Mouse (Mus musculus): Measurements from ENCODE around the gene Shisa7.
A peak's percentile ranks its signal among the peaks of the same experiment; 100 is the strongest.
"Not testable (repeated sequence)": the region's sequence is repeated elsewhere in the genome, so short reads cannot be mapped to it uniquely, and the experiment has no call there.

The Shisa7 gene

DNA sequence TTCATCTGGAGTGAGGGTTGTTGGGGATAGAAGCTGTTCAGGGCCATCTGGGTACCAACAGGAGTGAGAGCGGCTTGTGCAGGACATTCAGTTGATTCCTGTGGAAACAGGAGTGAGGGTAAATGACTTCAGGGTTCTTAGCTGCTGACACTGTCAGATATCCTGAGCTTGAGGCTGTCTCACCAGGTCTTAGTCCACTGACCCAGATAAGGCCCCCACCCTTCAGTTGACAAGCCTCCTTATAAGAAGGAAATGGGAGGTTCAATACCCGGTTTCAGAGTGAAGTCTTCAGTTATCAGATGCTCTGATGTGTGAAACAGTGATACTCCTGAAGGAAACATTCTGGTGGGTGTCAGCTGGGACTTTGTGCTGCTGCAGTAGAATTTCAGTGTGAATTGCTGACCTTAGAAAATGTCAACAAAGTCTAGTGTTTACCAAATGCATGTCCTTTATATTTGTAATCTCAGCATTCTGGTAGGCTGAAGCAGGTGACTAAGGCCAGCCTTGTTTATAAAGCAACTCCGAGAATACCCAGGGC lies 49.8 kb downstream of the Shisa7 start:
- DNase-seq (ENCODE audit: low spot score in 2 of 2) = no peak

DNA sequence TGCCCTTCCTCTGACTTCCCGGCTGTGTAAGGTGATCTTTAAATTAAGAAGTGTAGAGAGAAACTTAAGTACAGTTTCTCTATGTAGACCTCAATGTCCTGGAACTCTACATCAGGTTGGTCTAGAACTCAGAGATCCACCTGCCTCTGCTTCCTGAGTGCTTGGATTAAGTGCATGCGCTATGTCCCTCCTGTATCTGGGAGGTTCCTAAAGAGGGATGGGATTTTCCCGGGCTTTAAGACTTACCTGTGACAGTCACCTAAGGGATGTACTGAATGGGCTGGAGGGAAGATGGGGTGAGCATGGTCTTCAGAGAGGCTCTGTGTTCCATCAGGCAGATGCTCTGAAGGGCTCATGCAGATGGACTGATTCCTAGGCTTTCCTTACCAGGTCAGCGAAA lies 50.8 kb downstream of the Shisa7 start:
- no peak for DNase-seq (ENCODE audit: low spot score in 2 of 2)

DNA sequence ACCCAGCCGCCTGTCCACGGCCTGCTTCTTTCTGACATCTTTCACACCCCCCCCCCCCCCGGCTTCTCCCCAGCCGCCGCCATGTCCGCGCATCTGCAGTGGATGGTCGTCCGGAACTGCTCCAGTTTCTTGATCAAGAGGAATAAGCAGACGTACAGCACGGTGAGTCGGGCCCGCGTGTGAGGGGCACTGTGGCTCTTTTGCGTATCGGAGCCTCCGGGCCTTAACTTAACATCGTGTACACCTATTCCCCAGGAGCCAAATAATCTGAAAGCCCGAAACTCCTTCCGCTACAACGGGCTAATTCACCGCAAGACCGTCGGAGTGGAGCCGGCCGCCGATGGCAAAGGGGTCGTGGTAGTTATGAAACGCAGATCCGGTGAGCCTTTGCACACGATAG lies 51.2 kb downstream of the Shisa7 start:
- not testable (repeated sequence) for DNase-seq (ENCODE audit: low spot score in 2 of 2)

DNA sequence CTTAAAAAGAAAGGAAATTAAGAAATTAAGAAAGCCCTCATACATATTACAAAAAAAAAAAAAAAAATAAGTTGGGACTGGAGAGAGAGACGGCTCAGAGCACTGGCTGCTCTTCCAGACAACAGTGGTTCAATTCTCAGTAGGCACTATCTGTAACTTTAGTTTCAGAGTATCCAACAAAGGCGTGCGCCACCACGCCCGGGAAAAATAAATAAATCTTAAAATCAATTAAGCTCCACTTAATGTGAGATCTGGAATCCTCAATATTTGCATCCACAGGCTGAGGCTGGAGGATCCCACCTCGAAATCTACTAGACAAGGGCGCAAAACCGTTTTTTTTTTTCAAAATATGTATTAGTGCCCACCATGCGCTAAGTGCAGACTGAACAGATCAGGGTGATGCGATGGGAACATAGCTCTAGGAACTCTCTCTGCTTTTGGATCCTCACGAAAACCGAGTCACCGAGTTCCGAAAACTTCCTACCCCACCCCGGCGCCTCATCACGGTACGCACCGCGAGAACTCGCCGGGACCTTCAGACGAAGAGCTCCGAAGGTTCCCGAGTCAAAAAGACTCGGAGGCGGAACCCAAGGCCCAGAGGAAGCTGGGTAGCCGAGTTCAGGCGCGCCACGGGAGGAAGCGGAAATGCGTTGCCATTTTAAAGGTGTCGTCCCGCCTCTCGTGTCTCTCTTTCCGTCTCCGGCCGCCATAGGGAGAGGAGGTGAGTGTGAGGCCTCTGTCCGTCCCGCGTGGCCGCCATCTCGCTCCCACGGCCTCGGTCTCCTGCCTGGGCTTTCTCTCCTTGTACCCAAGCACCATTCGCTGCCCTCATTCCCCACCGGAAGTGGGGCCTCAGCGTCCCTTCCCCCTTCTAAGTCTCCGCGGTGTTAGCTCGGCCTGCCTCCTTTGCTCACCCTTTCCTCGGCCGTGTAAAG lies 52.0 kb downstream of the Shisa7 start, which contains the start of gene Rpl28:
Gene Rpl28 (plus strand): TSS at position 597 of the 935 bp plus-strand sequence.
- peak; percentile 92 to 93 for DNase-seq (ENCODE audit: low spot score in 2 of 2)

DNA sequence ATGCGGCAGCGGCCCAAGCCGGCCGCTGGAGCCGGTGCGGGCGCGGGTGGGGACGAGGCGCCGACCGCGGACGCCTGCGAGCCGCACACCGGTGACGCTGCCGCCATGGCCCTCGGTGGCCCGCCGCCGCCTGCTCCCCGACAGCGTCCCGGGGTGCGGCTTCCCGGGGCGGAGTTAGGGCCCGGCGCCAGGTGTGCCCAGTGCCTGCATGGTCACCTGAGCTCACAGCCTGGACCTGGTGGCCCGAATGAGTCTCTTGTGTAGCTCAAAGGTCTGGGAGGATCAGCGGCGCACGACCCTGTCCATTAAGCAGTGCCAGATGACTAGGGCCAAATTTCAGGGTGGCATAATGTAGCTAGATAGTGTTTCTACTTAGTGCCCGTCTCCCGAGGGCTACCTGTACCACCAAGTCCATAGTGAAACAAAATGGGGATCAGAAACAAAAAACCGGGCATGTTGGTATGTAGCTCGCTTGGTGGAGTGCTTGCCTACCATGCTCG lies 55.0 kb downstream of the Shisa7 start, which contains the start of gene Tmem238:
Gene Tmem238 (minus strand): TSS at position 221 of the 500 bp plus-strand sequence.
- no peak for DNase-seq (ENCODE audit: low spot score in 2 of 2)

DNA sequence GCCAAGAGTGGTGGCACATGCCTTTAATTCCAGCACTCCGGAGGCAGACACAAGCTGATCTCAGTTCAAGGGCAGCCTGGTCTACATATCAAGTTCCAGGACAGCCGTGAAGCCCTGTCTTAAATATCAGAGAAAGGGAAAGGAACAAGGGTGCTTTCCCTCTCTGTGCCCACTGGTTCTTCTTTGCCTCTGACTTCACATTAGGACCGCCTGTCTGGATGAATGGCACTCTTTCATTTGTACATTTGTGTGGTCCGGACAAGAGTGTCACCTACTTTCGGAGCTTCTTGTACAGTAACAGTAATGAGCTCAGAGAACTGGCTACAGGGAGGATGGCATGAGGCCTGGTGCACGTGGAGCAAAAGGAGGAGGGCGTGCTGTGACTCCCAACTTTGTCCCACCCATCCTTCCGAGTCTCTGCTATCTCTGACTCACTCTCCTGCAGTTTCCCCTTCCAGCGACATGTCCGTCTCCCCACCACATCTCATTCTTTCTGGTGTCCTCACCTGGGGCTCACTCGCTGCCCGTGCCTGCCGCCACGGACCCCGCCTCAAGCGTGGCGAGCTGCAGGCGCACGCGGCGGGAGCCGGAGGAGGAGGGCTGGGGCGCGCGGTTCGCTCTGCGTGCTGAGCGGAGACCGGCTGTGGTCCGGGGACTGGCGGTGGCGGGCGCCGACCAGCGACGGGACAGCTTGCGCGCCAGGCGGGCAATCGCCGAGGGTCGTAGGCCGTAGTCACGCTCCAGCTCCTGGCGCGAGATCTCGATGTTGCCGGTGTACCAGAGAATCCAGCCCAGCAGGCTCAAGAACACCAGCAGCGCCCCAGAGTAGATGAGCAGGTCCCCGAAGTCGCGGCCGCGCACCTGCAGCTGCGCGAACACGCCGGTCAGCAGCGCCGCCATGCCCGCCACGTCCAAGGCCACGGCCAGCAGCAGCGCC lies 55.7 kb downstream of the Shisa7 start:
- DNase-seq (ENCODE audit: low spot score in 2 of 2) = peak; percentile 30 to 49

DNA sequence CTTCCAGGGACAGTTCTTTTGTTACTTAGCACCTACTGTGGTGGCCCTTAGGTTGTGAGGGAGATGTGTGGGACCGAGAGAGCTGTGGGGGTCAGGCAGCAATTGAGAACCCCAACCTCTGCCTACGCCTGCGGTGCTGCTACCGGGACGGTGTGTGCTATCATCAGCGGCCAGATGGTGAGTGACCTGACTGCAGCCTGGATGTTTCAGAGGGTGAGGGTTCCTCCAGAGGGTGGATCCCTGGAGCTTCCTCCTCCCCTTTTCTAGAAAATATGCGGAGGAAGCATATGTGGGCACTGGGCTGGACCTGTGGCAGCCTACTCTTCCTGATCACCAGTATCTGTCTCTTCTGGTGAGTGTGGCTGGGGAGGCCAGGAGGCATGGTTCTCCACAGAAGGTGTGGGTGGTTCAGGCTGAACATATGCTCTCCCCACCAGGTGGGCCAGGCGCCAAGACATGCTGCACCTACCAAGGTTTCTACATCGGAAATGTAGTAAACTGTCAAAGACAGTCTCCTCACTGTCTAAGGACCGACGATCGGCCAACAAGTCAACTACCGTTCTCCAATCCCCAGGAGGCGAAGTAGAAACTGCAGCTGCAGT lies 60.7 kb downstream of the Shisa7 start:
- DNase-seq (ENCODE audit: low spot score in 2 of 2) = no peak

DNA sequence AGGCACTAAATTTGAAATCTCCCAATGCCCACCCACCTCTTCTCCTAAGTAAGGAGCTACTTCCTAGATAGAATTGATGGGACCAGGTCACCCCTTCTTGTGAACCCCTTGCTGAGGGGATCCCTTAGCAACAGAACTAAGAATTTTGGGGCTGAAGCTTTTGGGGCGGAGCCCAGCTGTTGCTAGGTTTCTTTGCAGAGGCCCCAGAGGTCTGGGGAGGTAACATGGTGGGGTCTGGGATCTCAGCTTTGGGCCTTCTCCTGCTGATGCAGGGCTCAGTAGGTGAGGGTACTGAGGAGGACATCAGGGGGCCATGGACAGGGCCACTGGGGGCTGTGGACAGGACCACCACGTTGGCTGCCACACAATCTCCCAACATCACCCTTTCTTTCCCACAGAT lies 61.7 kb downstream of the Shisa7 start, which contains the start of the genes Il11 and Tmem190:
Gene Il11 (minus strand): TSS at position 101 of the 400 bp plus-strand sequence.
Gene Tmem190 (plus strand): TSS at position 179 of the 400 bp plus-strand sequence.
- no peak for DNase-seq (ENCODE audit: low spot score in 2 of 2)

DNA sequence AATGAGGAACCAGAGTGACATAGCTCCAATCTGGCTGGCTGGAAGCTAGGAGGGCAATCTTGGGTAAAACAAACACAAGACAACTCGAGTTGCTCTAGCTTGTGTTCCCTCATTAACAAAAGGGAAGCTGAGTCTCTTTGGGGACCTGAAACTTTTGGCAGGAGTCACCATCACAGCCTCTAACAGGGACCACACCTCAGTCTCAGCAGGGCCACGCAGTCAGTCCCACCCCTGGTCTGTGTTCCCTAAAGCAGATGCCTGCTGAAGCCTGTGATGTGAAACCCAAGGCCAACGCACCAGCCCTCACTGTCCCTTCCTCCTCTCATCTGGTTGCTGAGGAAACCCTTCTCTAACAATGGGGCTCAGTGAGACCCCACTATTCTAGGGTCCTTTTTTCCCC lies 62.4 kb downstream of the Shisa7 start:
- DNase-seq (ENCODE audit: low spot score in 2 of 2) = no peak

DNA sequence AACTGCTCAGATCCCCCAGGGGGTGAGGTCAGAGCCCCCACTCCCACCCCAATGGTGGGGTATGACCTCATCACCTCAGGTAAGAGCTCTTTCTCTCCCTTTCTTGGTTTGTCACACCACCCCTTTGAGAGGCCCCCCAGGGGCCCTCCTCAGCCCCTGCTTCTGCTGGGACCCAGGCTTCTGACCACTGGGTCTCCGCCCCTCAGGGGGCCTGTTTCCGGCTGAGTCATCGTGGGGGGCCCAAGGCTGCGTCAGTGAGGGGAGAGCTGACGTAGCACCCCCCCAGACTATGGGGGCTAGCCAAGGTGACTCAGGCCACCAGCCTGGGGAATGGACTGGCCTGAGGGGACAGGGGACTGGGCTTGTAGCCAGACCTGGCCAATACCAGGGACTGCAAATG lies 64.6 kb downstream of the Shisa7 start:
- DNase-seq (ENCODE audit: low spot score in 2 of 2) = no peak

DNA sequence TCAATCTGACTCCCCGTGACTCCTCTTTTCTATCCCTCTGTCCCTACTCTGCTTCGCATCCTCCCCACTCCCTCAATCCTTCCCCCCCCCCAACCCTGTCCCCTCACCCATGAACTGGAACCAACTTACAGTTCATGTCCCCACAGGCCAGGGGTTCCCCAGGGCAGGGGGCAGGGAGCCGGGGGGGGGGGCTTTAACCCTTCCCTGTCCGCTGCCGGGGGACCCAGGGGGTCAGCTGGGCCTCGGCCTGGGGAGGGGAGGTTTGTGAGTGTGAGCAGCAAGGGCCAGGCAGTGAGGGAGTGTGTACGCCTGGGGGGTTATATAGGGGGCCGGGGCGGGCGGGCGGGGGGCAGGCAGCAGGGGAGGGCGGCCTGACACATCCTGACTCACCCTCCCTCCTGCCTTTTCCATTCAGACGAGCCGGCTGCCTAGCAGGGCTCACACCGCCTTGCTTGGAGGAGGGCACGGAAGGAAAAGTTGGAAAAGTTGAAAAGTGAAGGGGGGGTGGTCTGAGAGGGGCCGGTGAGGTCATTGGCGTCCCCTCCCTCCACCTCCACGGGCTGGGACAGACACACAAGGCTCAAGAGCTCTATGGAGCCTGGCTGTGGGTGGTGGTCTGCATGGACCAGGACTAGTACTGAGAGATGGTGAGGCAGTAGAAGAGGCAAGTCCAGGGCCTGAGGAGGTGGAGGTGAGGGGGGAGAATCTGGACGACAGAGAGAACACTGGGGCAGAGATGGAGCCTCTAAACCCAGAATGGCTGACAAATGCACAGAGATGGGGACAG lies 66.5 kb downstream of the Shisa7 start:
- DNase-seq (ENCODE audit: low spot score in 2 of 2) = no peak

DNA sequence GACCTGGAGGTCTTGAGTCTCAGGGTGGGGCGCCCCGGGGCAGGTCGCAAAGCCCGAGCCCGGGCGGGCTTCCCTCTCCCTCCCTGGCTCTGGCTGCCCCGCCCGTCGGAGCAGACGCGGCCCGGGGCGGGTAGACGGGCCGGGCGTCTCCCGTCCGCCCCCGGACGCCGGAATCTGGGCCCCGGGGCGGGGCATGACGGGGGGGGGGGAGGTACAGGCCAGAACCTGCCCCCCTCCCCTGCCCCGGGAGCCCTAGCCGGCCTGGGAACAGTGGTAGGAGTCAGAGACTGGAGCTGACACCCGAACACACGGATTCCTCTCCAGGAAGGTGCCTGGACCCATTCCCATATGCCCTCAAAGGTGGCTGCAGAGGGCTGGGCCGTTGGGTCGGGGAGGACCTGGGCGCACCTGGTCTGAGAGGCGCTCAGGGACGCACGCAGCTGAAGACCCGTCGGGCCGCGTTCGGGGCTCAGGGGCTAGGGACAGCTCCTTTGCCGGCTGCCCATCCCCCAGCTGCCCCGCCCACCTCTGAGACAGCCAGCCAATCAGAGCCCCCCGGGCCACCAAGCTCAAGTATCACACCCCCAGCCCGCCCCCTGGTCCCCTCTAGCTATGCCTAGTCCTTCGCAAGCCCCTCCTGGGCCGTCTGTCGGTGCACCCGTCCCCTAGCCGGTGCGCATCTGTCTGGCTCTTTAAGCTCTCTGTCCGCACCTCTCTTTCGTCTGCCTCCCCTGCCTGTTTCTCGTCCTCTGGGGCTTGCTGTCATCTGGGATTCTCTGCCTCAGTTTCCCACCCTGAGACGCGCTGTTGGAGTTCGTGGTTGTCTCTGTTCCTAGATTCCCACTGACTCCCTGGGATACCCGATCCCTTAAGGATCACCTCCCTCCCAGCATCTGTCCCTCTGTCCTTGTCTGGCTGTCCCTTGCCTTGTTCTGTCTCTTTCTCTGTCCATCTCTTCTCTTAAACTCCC lies 67.3 kb downstream of the Shisa7 start:
- no peak for DNase-seq (ENCODE audit: low spot score in 2 of 2)

DNA sequence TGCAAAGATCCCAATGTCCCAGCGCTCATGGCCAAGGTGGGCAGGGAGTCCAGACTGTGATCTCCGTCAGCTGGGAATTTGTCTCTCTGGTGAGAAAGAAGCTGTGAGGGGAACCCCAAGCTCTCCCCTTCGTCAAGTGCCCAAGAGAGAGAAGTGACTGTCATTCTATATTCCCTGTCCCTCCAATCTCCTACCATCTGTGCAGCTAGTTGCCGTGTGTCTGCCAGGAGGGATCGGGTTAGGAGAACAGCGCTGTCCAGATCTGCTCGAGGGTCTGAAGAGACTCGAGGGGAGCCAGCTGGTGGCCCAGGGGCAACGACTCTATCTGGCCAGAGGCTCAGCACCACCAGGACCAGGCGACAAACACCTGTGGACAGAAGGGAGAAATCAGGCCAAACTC lies 68.4 kb downstream of the Shisa7 start:
- DNase-seq (ENCODE audit: low spot score in 2 of 2) = no peak
